Mouse (Mus musculus): ENCODE results near the gene Brd3.
"Not testable (repeated sequence)": the region's sequence is repeated elsewhere in the genome, so short reads cannot be mapped to it uniquely, and the experiment has no call there.

The Brd3 gene

DNA sequence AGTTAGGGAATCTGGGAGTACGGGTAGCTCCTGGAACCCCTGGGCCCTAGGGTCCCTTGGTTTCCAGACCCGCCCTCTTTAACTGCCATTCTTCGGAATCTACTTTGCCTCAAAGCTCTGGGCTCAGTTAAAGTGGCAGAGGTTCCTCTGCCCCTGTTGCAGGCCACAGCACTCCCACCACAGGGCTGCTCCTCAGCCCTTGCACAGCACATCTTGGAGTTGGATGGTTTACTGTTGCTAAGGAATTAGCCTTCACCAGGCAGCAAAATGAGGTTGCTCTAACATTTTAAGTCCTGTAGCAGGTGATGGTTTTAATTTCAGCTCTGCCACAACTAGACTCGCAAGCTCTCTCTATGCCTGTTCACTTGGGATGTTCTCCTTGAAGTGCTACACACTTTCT is at the start of gene Brd3:
TSS of gene Brd3 (minus strand) at position 101 of the 400 bp plus-strand sequence.
- DNase-seq (ENCODE audit: low spot score): no peak

DNA sequence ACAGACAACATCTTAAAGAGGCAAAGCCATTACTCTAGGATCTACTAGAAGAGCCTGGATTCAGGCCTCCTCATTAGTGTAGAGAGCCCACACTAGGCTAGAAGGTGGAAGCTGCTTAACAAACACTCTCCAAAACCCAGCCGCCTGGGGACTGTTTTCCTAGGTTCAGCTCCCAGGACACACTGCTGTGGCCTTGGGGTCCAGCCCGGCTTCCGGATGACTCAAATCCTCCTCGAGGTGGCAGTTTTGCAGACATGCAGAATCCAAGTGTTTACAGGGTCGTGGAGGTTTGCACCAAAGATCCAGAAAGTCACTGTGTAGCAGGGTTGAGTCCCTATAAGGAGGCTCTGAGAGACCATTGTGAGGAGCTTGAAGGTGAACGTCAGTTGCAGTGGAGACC is 49.5 kb upstream of the Brd3 start:
- DNase-seq (ENCODE audit: low spot score): no peak

DNA sequence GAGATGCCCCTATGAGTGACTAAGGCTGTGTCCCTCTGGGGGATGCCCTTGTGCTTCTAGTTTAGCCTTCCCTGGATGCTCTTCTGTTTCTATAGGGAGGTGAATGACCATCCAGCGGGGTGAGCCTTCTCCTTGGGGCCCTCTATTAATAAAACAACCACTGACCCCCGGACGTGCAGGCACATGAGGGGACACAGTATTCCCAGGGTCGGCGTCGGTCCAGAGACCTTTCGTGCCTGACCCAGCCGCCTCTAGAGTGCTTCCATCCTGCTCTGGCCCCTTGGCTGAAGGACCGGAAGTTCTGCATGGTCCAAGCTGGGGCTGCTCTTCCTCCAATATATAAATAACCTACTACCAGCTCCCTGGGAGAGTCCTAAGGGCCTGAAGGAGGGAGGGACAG is 46.8 kb upstream of the Brd3 start:
- no peak for DNase-seq (ENCODE audit: low spot score)

DNA sequence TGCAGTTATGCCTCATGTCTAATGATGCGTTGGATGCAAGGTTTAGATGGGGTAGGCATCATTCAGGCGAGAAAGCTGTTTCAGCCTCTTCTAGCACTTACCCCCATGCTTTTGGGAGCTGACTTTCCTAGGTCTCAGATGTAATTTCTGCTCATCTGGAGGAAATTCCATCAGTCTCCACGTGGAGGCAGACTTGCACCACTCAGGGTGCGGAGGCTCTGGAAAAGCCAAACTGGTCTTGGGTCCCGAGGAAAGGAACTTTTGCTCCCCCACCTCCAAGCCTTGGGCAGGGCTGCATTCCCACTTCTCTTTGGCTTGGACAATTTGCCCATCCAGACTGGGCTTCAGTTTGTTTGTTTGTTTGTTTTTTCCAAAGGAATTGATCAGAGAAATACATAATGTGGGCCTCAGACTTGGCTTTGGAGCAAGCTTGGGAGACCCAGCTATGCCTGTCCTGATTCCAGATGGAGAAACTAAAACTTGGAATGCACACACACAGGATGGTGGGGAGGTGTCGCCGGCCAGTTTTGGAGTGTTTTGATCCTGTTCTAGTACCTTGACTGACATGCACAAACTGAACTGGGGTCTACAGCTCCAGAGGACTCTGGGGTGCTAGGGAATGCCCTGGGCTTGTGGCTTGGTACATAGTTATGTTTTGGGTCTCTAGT is 45.3 kb upstream of the Brd3 start:
- DNase-seq (ENCODE audit: low spot score): peak; percentile 67

DNA sequence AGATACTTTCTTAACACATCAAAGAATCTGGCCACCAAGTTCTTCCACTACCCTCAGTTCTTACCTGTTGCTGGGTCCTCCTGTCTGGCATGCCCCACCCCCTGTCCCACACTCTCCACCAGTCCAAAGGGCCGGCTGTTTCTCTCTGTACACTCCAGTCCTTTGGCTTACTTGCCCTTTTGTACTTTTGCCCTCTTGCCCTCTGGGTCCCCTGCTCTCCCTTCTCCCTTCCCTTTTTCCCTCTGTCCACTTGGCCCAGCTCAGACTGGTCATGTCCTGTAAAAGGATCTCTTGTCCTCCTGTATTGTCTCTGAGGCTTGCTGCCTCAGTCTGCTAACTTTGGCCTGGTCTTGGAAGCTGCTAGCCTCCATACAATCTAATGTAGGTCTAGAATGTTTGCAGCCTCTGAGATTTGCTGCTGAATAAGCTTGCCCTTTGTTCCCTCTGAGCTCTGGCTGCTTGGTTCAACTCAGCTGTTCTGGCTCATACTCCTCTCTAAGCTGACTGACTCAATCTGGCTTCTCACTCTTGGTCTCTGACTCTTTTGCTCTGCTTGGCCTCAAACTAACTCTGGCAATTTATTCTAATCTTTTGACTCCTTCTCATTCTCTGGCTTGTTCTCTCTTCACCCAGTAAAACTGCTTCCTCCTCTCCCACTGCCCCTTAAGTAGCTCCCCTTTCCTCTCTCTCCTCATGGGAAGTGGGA is 41.4 kb upstream of the Brd3 start:
- no peak for DNase-seq (ENCODE audit: low spot score)

DNA sequence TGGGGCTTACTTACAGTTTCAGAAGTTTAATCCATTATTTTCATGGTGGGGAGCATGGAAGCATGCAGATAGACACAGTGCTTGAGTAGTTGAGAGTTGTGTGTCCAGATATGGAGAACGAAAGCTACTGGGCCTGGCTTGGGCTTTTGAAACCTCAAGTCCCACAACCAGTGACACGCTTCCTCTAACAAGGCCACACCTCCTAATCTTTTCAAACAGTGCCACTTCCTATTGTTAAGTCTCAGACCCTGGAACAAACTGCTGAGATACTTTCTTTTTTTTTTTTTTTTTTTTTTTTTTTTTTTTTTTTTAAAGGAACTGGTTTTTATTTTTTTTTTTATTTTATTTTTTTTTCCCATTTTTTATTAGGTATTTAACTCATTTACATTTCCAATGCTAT is 40.5 kb upstream of the Brd3 start:
- no peak for DNase-seq (ENCODE audit: low spot score)

DNA sequence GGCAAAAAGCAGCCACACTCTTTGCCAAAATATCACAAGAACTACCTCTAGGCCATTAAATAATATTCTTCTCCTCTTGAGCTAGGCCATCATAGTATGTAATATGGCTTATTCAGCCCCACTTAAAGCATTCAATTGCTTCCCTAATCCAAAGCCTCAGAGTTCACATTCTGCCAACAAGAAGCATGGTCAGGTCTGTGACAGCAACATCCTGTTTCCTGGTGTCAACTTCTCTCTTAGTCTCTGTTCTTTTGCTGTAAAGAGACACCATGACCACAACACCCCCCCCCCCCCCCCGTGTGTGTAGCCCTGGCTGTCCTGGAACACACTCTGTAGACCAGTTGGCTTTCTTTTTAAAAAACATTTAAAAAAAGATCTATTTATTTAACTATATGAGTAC is 39.9 kb upstream of the Brd3 start:
- no peak for DNase-seq (ENCODE audit: low spot score)

DNA sequence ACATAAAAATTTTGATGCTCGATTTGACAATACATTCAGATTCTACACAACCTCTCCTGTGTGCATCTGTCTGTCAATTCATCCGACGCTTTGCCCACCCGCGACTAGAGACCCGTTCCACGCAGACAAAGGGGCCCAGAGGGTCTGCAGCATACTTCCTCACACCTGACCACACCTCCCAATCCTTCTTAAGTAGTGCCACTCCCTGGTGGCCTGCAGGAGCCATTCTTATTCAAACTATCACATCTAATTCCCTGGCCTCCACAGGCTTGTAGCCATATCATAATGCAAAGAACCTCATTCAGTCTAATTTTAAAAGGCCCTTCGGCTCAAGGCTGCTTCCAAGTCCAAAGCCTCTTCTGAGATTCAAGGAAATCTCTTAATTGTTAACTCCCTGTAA is 38.6 kb upstream of the Brd3 start:
- DNase-seq (ENCODE audit: low spot score): not testable (repeated sequence)

DNA sequence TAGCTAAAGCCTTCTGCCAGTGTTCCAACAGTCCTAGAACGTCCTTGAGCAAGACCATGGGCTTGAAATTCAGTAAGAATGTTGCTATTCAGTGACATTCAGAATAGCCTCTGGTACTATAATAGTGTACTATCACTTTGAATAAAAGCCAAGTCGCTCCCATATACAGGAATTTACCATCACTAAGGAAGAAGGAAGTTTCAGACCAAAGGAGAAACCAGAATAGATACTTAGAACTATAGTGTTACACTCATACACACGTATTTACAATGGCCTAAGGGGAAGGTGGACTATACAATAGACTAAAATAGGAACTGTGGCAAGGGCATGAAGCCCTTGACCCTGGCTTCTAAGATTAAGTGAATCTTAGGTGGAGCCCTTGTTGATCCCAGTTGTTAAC is 38.1 kb upstream of the Brd3 start:
- not testable (repeated sequence) for DNase-seq (ENCODE audit: low spot score)

DNA sequence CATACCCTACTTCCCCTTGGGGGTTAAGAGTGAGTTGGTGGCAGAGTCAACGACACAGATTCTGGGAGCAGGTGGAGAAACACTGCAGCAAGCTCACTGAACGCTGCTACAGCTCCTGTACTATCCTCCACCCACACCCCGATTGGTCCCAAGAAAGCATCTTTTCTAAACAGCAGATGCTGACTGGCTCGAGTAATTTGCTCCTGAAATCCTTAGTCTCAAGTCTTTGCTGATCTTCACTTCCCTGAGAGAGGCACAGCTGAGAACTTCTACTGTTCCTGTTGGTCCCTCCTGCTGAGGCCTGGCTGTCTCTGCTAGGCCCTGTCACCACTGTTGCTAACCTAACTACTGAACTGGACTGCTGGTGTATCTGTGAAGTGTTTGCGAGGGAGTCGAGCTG is 37.2 kb upstream of the Brd3 start:
- no peak for DNase-seq (ENCODE audit: low spot score)

DNA sequence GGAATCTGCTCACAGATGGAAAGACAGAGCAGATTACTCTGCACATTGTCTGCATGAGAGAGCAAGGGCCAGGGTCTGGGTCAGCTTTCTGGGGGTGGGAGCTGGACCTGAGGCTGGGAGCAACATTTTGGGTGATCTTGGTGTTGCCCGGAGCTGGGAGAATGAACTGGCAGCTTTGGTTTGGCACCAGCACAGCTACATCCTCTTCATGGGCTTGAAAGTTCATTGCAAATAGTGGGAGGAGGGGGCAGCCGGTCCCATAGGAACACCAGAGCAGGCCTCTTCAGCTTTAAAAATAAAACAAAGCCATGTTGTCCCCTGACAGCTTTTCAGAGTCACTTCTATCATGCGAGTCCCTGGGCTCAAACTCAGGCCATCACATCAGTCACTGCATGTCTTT is 33.8 kb upstream of the Brd3 start:
- no peak for DNase-seq (ENCODE audit: low spot score)

DNA sequence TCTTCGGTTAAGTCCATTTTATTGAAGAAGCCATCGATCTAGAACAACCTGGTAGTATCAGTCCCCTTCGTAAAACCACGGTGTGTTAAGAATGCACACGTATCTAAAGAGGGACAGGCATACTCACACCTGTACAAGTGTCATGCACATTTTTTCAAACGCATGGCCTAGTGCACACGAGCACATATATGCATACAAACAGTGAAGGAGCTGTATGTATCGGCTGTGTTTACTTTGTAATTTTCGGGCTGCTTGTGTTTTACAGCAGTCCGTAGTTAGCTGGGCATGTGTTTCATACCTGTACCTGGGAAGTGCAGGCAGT is 33.0 kb upstream of the Brd3 start:
- no peak for DNase-seq (ENCODE audit: low spot score)

DNA sequence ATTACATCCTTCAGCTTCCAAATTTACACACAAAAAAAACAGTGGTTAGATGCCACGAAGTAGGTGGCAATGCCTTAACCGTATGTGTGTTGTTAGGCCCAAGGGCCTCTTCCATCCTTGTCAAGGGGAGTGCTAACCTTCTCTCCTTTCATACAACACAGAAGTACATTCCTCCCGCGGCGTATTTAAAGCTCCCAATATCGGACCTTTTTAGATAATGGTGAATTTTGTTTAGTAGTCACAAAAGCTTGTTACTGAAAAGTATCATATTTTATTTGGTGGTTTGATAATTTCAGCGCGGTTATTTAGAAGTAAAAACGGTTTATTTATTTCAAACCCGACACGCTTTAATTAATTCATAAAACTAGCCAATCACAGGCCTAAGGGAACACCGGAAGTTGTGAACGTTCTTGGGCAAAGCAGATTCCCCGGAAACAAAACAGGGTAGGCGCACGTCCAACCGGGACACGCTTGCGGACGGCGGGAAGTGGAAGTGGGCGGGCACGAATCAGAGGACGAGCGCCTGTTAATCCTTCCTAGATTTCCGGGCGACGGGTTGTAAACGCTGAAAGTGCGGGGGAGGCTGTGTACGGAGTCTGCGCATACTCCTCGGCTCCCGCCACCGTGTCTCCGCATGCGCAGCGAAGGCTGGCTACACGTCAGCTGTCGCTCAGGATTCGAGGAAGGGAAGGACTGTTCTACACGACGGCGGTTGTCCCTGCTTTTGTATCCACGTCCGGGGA is 32.5 kb upstream of the Brd3 start:
- peak; percentile 82 for DNase-seq (ENCODE audit: low spot score)

DNA sequence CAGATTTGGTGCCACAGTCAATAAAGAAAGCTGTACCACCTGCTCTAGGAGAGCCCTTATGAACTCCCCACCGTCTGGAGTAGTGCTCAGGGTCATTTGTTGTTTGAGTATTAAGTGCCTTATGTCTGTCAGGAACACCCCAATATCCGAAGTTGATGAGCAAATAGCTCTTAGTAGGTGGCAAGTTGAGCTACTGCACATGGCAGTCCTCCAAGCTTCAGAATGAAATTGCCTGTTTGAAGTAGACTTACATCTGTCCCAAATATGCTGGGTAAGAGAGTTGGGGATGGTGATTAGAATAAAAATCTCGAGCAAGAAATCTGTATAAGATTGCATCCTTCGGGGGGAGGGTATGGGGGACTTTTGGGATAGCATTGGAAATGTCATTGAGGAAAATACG is 31.9 kb upstream of the Brd3 start:
- DNase-seq (ENCODE audit: low spot score): no peak

DNA sequence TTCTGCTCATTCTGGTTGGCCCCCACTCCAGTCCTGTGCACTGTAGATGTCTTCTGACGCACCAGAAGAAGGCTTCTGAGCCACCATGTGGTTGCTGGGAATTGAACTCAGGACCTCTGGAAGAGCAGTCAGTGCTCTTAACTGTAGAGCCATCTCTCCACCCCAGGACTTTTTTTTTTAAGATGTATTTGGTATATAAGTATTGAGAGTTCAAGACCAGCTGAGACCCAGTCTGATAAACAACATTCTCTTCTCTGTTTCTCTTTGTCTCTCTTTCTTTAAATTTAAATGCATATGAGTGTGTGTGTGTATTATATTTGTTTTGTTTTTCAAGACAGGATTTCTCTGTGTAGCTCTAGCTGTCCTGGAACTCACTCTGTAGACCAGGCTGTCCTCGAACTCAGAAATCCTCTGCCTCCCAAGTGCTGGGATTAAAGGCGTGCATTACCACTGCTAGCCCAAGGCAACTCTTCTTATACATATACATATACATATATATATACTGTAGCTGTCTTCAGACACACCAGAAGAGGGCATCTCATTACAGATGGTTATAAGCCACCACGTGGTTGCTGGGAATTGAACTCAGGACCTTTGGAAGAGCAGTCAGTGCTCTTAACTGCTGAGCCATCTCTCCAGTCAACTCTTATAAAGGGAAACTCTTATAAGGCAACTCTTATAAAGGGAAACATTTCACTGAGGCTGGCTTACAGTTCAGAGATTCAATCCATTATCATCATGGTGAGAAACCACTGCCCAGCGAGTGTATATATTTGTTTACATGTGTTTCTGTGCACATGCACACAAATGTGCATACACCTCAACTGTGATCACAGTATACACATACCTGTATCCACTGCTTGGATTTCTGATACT is 31.2 kb upstream of the Brd3 start:
- not testable (repeated sequence) for DNase-seq (ENCODE audit: low spot score)

DNA sequence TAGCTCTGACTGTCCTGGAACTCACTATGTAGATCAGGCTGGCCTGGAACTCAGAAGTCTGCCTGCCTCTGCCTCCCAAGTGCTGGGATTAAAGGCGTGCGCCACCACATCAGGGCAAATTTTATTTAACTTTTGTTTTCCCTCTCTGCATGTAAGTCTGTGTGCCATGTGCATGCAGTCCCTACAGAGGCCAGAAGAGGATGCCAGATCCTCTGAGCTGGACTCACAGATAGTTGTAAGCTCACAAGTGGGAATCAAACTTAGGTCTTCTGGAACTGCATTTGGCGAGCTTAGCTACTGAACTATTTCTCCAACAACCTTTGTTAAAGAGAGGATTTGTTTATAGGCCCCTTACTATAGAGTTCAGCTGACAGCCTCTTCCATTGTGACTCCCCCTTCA is 10.8 kb upstream of the Brd3 start:
- no peak for DNase-seq (ENCODE audit: low spot score)

DNA sequence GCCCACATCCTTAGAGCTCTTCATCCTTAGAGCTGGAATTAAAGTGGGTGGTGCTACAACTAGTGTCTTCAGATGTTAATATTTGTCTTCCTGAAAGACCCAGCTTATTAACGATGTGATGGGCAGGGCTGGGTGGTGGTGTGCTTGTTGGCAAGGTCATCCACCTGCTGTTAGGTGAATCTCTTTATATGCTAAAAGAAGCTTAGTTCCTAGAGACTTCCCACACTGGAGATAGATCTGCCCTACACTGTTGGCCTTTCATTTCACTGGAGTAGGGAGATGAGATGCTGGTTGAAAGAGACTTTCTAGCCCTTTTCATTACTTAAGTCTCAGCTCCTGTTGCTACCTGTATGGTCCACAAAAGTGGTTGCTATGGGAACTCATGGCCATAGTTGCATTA is 8.8 kb upstream of the Brd3 start:
- DNase-seq (ENCODE audit: low spot score): no peak

DNA sequence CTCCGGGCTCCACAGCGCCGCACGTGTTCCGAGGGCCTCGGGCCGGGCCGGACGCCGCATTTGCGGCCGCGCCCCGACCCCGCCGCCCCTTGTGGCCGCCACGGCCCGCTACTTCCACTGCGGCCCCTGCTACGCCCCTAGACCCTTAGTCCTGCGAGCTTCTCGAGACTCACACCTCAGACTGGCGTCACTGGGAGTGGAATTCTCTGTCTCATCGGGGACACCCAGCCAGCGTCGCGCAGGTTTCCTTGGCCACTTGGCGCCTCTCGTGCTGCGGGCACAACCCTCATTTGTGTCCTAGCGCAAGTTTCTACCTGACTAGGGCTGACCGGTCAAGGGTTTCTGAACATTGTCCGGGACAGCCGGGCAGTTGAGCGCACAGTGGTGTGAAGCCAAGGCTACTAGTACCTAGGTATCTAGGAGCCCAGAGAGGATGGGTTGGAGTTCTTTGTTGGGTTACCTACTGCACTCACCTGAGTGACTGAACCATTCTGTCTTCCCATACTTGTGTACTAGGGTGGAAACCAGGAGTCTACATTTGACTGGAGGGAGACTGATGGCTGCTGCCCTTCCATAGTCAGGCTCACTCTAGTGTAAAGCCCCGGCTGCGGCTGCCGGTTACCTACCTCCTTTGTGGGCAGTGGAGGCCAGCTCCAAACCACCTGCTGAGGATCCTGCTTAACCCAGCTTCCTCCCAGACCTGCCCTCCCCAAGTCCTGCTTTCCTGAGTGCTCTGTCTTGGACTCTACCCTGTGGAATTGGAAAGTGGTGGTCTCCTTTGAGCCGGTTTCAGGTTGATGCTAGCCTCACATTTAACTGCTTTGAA is 8.1 kb upstream of the Brd3 start:
- DNase-seq (ENCODE audit: low spot score): peak; percentile 26

DNA sequence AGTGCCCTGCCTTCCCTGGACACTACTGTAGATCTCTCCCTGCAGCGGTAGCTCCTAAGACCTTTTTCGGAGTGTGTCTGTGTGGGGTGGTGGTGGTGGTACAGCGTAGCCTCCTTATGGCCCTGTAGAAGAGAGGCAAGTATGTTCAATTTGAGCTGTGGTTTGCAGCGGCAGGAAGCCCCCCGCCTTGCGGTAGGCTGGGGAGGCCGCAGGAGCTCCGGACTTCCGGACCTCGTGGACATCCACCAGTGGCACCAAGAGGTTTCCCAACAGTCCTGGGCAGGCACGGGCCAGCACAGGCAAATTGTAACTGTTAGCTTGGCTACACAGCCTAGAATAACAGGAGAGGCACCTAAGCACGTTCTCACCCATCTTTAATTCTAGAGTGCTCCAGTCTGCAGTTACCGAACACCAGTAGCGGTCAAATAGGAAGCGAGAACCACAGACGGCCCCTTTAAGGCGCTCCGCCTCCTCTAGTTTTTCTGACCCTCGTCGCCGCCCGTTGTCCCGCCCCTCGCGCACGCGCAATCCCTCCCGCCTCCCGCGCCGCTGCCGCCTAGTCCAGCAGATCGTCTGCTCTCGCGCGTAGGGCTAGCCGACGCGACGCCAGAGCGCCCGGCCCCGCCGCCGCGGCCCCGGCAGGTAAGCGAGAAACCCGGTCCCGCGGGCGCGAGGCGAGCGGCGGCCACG is 7.3 kb upstream of the Brd3 start, which contains the start of gene Wdr5:
TSS of gene Wdr5 (plus strand) at position 519 of the 690 bp plus-strand sequence.
- DNase-seq (ENCODE audit: low spot score): peak; percentile 99

DNA sequence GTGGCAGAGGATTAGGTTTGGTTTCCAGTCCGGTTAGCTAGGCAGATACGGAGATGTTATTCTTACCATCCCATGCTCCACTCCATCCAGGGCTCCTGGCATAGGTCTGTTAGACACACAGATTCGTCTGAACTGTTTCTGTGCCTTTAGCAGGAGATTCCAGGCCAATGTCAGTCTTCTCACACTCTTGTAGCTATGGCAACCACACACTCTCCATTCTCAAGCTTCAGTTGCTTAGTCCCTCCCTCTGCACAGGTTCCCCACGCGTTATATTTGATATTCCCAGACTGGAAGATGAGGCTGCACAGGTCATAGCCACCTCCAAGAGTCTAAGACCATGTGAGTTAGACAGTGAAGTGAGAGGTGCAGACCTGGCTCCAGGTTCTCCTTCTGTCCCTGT is 6.4 kb upstream of the Brd3 start:
- DNase-seq (ENCODE audit: low spot score): no peak

DNA sequence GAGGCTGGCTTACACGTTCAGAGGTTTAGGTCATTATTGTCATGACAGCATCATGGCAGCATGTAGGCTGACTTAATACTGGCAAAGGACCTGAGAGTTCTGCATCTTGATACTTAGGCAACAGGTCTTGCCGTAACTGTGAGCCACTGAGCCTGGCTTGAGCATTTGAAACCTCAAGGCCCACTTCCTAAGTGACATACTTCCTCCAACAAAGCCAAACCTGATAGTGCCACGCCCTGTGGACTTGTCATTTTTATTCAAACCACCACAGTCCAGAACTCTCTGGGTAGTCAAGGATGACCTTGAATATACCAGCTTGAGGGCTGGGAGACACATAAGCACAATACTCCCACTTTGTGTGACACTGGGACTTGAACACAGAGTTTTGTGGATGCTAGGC is 5.4 kb upstream of the Brd3 start:
- no peak for DNase-seq (ENCODE audit: low spot score)

All from ovary, postnatal 10 days (tissue).